20 mouse cellular contexts compared by ENCODE assay signal in genomic region chr3:132919240-132919639, GRCm38 (mm10). TPM values are rescaled to one million over a fixed set of nuclear protein-coding genes. Genes with fewer than 3 reads are reported as not detected.
"Had no signal": no experiment of that assay in that cellular context is flagged by ENCODE, and none has a peak within 500 bp of the region (broad histone marks: within the 10 kb centered on the region; RNA-seq: fewer than 3 reads in every experiment).

No protein-coding gene starts in this region.

- ATAC-seq: midbrain, embryonic 16.5 days had no signal

- DNase-seq: lung, adult 18-20 months; lung, embryonic 14.5 days; lung, postnatal 10 days; lung, postnatal 4 days; midbrain, embryonic 14.5 days; retina, postnatal 1 day; right cerebral cortex, adult 18-20 months; right cerebral cortex, postnatal 25 days; right cerebral cortex, postnatal 4 days; spleen, adult 18-20 months; thymus, adult 18-20 months; thymus, postnatal 14 days; thymus, postnatal 36 days had no signal

- H3K4me1 ChIP-seq: neural tube, embryonic 13.5 days; neural tube, embryonic 15.5 days had no signal

- H3K36me3 ChIP-seq: midbrain, embryonic 10.5 days; neural tube, embryonic 13.5 days; neural tube, embryonic 15.5 days had no signal

- H3K4me3 ChIP-seq: midbrain, embryonic 10.5 days; myocyte; neural tube, embryonic 13.5 days; neural tube, embryonic 15.5 days had no signal

- H3K27me3 ChIP-seq: neural tube, embryonic 13.5 days; neural tube, embryonic 15.5 days had no signal

- H3K9me3 ChIP-seq: midbrain, embryonic 10.5 days; neural tube, embryonic 13.5 days; neural tube, embryonic 15.5 days had no signal

- H3K4me2 ChIP-seq: lung, embryonic 14.5 days; neural tube, embryonic 13.5 days; neural tube, embryonic 15.5 days had no signal

- H3K27ac ChIP-seq: liver, embryonic 14.5 days; midbrain, embryonic 10.5 days; neural tube, embryonic 13.5 days; neural tube, embryonic 15.5 days had no signal

- H3K9ac ChIP-seq: liver, embryonic 14.5 days; lung, embryonic 14.5 days; neural tube, embryonic 13.5 days; neural tube, embryonic 15.5 days had no signal

RNA-seq across cellular contexts. Expression of gene Npnt, which starts 30.9 kb away (rescaled TPM):
- total RNA-seq: megakaryocyte-erythroid progenitor cell, adult 5-6 weeks had no signal
